Mouse (Mus musculus): ENCODE data around the gene Atrip. TPM values are rescaled to one million over a fixed set of nuclear protein-coding genes. Genes with fewer than 3 reads are reported as not detected.

Atrip gene
- total and polyA plus RNA-seq, 2 experiments from 2014 or later = 34.6 to 45.2 TPM

- Histone ChIP-seq H3K27me3 (ENCODE audit: insufficient read depth, low read length) (no peaks in the 10 kb centered on the region), H3K9ac (no peak overlapping the region), H3K27ac (ENCODE audit: low read depth, low read length) (no peak overlapping the region), H3K4me3 (ENCODE audit: low read depth, low read length) (no peak overlapping the region), H3K9me3 (ENCODE audit: low read length) (no peaks in the 10 kb centered on the region), H3K4me1 (ENCODE audit: insufficient read depth) (no peaks in the 10 kb centered on the region), H3K36me3 (ENCODE audit: insufficient read depth) (peaks cover 69% of the 10 kb centered on the region), H3K4me2 (ENCODE audit: low read depth) (no peak overlapping the region)
- WGBS = 58% methylated on average over 12 of the region's 12 CpGs
- ATAC-seq = peak; percentile 44
- DNase-seq = no peak
- no peak for TF ChIP-seq CTCF (IDR thresholded peaks at IDR 0.05; ENCODE audit: low read depth)
Observed at GRCm38 (mm10) chr9:109105011-109105410, 31.1 kb upstream of the Atrip start.

- TF ChIP-seq CTCF (IDR thresholded peaks at IDR 0.05; ENCODE audit: low read depth) = no peak
- H3K36me3 ChIP-seq (ENCODE audit: insufficient read depth) = peaks cover 66% of the 10 kb centered on the region
Observed at GRCm38 (mm10) chr9:109104083-109104482, 30.2 kb upstream of the Atrip start.

GRCm38 (mm10) chr9:109103250-109103649, 29.3 kb upstream of the Atrip start:
- Histone ChIP-seq H3K27me3 (ENCODE audit: insufficient read depth, low read length) (no peaks in the 10 kb centered on the region), H3K36me3 (ENCODE audit: insufficient read depth) (peaks cover 58% of the 10 kb centered on the region), H3K4me1 (ENCODE audit: insufficient read depth) (peaks cover 7% of the 10 kb centered on the region), H3K4me3 (ENCODE audit: low read depth, low read length) (no peak overlapping the region), H3K9me3 (ENCODE audit: low read length) (no peaks in the 10 kb centered on the region), H3K4me2 (ENCODE audit: low read depth) (no peak overlapping the region), H3K9ac (no peak overlapping the region), H3K27ac (ENCODE audit: low read depth, low read length) (no peak overlapping the region)
- 75% methylated on average over 7 of the region's 7 CpGs for WGBS
- ATAC-seq = no peak
- TF ChIP-seq CTCF (IDR thresholded peaks at IDR 0.05; ENCODE audit: low read depth) = no peak
- no peak for DNase-seq

More at GRCm38 (mm10) chr9:109104083-109104482, 30.2 kb upstream of the Atrip start:
- no peak for ATAC-seq
- DNase-seq = no peak
- Histone ChIP-seq H3K9me3 (ENCODE audit: low read length) (no peaks in the 10 kb centered on the region), H3K4me2 (ENCODE audit: low read depth) (no peak overlapping the region), H3K27me3 (ENCODE audit: insufficient read depth, low read length) (no peaks in the 10 kb centered on the region), H3K9ac (no peak overlapping the region), H3K27ac (ENCODE audit: low read depth, low read length) (no peak overlapping the region), H3K4me3 (ENCODE audit: low read depth, low read length) (no peak overlapping the region), H3K4me1 (ENCODE audit: insufficient read depth) (no peaks in the 10 kb centered on the region)
- 89% methylated on average over 9 of the region's 9 CpGs for WGBS

DNA sequence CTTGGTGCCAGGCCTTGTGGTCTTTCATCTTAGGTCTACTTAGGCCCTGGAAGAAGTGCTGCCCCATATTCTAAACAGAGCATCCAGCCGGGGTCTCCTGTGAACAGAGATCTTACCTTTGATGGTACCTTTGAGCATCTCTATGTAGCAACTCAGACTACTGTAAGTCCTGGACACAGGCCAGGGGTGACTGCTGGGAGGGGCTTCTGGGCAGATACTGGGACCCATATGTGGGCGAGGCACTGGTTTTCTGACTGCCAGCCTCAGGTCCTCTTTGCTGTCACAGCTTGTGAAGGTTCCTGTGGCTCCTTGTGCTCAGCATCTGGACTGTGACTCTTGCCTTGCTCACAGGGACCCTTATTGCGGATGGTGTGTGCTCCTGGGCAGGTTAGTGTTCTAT, 28.6 kb upstream of the Atrip start:
- WGBS = 82% methylated on average over 3 of the region's 3 CpGs

DNA sequence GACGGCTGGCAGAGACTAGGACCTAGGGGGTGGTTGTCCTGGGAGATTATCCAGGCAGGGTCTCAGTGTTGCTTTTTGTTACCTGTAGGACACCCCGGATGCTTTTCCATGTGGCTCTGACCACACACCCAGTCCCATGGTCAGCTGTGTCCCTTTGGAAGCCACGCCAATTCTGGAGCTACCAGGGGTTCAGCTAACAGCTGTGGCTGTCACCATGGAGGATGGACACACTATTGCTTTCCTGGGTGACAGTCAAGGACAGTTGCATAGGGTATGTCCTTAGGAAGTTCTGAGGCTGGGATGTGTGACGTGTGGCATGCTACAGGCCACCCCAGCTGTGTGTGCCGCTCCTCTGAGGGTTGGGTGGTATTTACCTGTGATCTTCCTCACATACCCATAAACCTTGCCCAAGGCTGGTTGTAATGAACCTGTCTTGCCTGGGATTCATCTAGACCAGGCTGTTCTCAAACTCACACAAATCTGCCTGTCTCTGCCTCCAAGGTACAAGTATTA, 28.1 kb upstream of the Atrip start:
- DNase-seq (no peak), ATAC-seq (no peak)
- Histone ChIP-seq H3K4me2 (ENCODE audit: low read depth) (no peak overlapping the region), H3K27ac (ENCODE audit: low read depth, low read length) (no peak overlapping the region), H3K36me3 (ENCODE audit: insufficient read depth) (peaks cover 47% of the 10 kb centered on the region), H3K4me3 (ENCODE audit: low read depth, low read length) (no peak overlapping the region), H3K9me3 (ENCODE audit: low read length) (no peaks in the 10 kb centered on the region), H3K9ac (no peak overlapping the region), H3K4me1 (ENCODE audit: insufficient read depth) (peaks cover 19% of the 10 kb centered on the region), H3K27me3 (ENCODE audit: insufficient read depth, low read length) (no peaks in the 10 kb centered on the region)
- WGBS = 90% methylated on average over 5 of the region's 5 CpGs
- no peak for TF ChIP-seq CTCF (IDR thresholded peaks at IDR 0.05; ENCODE audit: low read depth)

More for the DNA sequence above, 28.6 kb upstream of the Atrip start:
- DNase-seq (no peak), ATAC-seq (no peak)
- peaks cover 14% of the 10 kb centered on the region for H3K4me1 ChIP-seq (ENCODE audit: insufficient read depth)
- H3K27ac ChIP-seq (ENCODE audit: low read depth, low read length) = no peak overlapping the region
- no peak overlapping the region for H3K9ac ChIP-seq
- peaks cover 51% of the 10 kb centered on the region for H3K36me3 ChIP-seq (ENCODE audit: insufficient read depth)
- H3K27me3 ChIP-seq (ENCODE audit: insufficient read depth, low read length) = no peaks in the 10 kb centered on the region
- no peaks in the 10 kb centered on the region for H3K9me3 ChIP-seq (ENCODE audit: low read length)
- H3K4me3 ChIP-seq (ENCODE audit: low read depth, low read length) = no peak overlapping the region
- TF ChIP-seq CTCF (IDR thresholded peaks at IDR 0.05; ENCODE audit: low read depth) = no peak
- H3K4me2 ChIP-seq (ENCODE audit: low read depth) = no peak overlapping the region

GRCm38 (mm10) chr9:109100307-109100928, 26.5 kb upstream of the Atrip start:
- no peak overlapping the region for H3K9ac ChIP-seq
- peaks cover 31% of the 10 kb centered on the region for H3K36me3 ChIP-seq (ENCODE audit: insufficient read depth)
- H3K9me3 ChIP-seq (ENCODE audit: low read length) = no peaks in the 10 kb centered on the region
- no peak for TF ChIP-seq CTCF (IDR thresholded peaks at IDR 0.05; ENCODE audit: low read depth)
- no peaks in the 10 kb centered on the region for H3K27me3 ChIP-seq (ENCODE audit: insufficient read depth, low read length)
- no peak overlapping the region for H3K4me2 ChIP-seq (ENCODE audit: low read depth)
- H3K4me1 ChIP-seq (ENCODE audit: insufficient read depth) = peaks cover 26% of the 10 kb centered on the region
- H3K27ac ChIP-seq (ENCODE audit: low read depth, low read length) = no peak overlapping the region
- no peak overlapping the region for H3K4me3 ChIP-seq (ENCODE audit: low read depth, low read length)
- ATAC-seq = no peak
- DNase-seq = no peak
- 91% methylated on average over 20 of the region's 20 CpGs for WGBS

GRCm38 (mm10) chr9:109098969-109099368, 25.0 kb upstream of the Atrip start:
- no peak for TF ChIP-seq CTCF (IDR thresholded peaks at IDR 0.05; ENCODE audit: low read depth)
- Histone ChIP-seq H3K27ac (ENCODE audit: low read depth, low read length) (peak overlapping the region; percentile 100), H3K4me3 (ENCODE audit: low read depth, low read length) (no peak overlapping the region), H3K27me3 (ENCODE audit: insufficient read depth, low read length) (no peaks in the 10 kb centered on the region), H3K9ac (peak overlapping the region; percentile 14; the same call in 1 of the 2 replicates), H3K4me1 (ENCODE audit: insufficient read depth) (peaks cover 34% of the 10 kb centered on the region), H3K9me3 (ENCODE audit: low read length) (no peaks in the 10 kb centered on the region), H3K4me2 (ENCODE audit: low read depth) (peak overlapping the region; percentile 83), H3K36me3 (ENCODE audit: insufficient read depth) (peaks cover 18% of the 10 kb centered on the region)
- DNase-seq = no peak
- 54% methylated on average over 6 of the region's 6 CpGs for WGBS
- no peak for ATAC-seq

Measured in forebrain, postnatal 0 days (tissue).